Mouse (Mus musculus): ENCODE measurements around the gene Krtdap. TPM values are rescaled to one million over a fixed set of nuclear protein-coding genes. Genes with fewer than 3 reads are reported as not detected.
A peak's percentile ranks its signal among the peaks of the same experiment; 100 is the strongest.

Krtdap gene
- polyA plus RNA-seq, 1 experiment from 2014 or later = not detected

DNA sequence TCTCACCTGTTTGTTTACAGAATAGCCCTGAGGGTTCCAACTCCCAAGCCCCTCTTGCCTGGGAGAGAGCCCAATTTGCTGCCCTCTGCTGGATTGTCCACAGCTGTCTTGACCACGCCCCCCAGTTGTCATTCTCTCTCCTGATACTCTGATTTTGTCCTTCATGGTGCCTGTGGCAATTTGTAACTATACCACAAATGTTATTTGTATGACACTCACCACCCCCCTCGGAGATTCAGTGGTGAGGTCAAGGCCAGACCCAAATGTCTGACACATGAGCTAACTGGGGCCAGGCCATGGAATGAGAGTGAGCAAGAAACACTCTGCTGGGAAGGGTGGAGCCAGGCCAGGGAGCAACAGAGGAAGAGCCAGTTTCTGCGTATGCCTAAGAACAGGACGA lies 28.8 kb upstream of the Krtdap start:
- H3K27ac ChIP-seq (replicated peaks; ENCODE audit: low read depth, low read length) = no peak overlapping the region
- no peaks in the 10 kb centered on the region for H3K27me3 ChIP-seq (ENCODE audit: control insufficient read depth, insufficient read depth, low read length)
- WGBS = 41% methylated on average over 4 of the region's 4 CpGs
- H3K9me3 ChIP-seq (ENCODE audit: control insufficient read depth, low read length) = no peaks in the 10 kb centered on the region; the same call in 1 of the 2 replicates
- no peaks in the 10 kb centered on the region for H3K36me3 ChIP-seq (ENCODE audit: control insufficient read depth, insufficient read depth, low read length)
- peak; percentile 57 for DNase-seq (ENCODE audit: low spot score)
- no peak overlapping the region for H3K4me2 ChIP-seq (ENCODE audit: low read depth, severe bottlenecking)
- no peak overlapping the region for H3K9ac ChIP-seq (ENCODE audit: low read length)
- no peak overlapping the region for H3K4me3 ChIP-seq (ENCODE audit: low read depth, low read length)
- ATAC-seq (ENCODE audit: insufficient number of reproducible peaks, low FRiP score, low TSS enrichment, low read depth) = no peak
- H3K4me1 ChIP-seq (ENCODE audit: control insufficient read depth, insufficient read depth, low read length) = no peaks in the 10 kb centered on the region

DNA sequence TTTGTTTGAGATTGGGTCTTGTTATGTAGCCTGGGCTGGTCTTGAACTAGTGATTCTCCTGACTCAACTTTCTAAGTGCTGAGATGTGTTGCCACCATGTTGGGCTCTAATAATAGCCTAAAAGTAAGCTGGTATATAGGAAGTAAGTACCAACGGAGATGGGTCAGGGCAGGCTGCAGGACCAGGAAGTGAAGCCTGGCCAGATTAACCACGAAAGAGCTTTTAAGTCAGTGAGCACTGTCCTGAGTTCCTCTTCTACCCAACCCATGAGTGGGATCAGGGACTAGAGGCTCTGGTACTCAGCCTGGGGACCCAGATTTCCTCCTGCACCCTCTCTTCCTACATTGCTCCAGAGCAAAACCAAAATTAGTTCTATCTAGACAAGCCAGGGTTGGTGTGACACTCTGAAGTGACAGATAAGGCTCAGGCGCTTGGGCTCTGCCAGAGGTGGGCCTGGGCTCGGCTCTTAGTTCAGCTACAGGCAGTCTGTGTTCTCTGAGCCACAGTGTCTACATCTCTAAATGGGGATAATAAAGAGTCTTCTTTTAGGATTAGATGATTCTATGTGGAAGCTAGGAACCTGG lies 25.8 kb upstream of the Krtdap start:
- H3K27me3 ChIP-seq (ENCODE audit: control insufficient read depth, insufficient read depth, low read length) = no peaks in the 10 kb centered on the region
- H3K4me1 ChIP-seq (ENCODE audit: control insufficient read depth, insufficient read depth, low read length) = no peaks in the 10 kb centered on the region
- no peak for ATAC-seq (ENCODE audit: insufficient number of reproducible peaks, low FRiP score, low TSS enrichment, low read depth)
- H3K9me3 ChIP-seq (ENCODE audit: control insufficient read depth, low read length) = no peaks in the 10 kb centered on the region
- no peak overlapping the region for H3K4me3 ChIP-seq (ENCODE audit: low read depth, low read length)
- no peaks in the 10 kb centered on the region for H3K36me3 ChIP-seq (ENCODE audit: control insufficient read depth, insufficient read depth, low read length)
- 81% methylated on average over 4 of the region's 4 CpGs for WGBS
- DNase-seq (ENCODE audit: low spot score) = no peak
- no peak overlapping the region for H3K9ac ChIP-seq (ENCODE audit: low read length)
- H3K4me2 ChIP-seq (ENCODE audit: low read depth, severe bottlenecking) = no peak overlapping the region
- no peak overlapping the region for H3K27ac ChIP-seq (replicated peaks; ENCODE audit: low read depth, low read length)

DNA sequence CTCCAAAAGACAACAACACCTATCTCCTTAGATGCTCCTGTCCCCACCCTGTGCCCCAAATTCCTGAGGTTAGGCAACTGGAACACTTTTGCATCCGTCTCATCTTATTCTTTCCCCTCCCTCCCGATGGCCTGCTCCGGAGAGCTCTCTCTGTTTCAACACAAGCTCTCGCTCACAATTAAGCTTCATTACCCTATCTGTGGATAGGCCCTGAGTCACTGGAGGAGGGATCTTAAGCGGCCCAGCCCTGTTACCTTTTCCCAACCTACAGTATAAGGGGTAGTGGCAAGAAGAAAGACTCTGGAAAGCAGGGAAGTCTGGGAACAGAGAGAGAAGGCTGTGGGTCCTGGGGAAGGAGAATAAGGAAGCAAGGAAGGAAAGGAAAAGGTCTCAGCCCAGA lies 24.2 kb upstream of the Krtdap start, which contains the start of gene Dmkn:
Gene Dmkn (plus strand): TSS at position 301 of the 400 bp plus-strand sequence.
- no peaks in the 10 kb centered on the region for H3K36me3 ChIP-seq (ENCODE audit: control insufficient read depth, insufficient read depth, low read length)
- H3K4me1 ChIP-seq (ENCODE audit: control insufficient read depth, insufficient read depth, low read length) = no peaks in the 10 kb centered on the region
- H3K27ac ChIP-seq (replicated peaks; ENCODE audit: low read depth, low read length) = no peak within 1 kb of the TSS
- H3K27me3 ChIP-seq (ENCODE audit: control insufficient read depth, insufficient read depth, low read length) = no peaks in the 10 kb centered on the region
- H3K9me3 ChIP-seq (ENCODE audit: control insufficient read depth, low read length) = no peaks in the 10 kb centered on the region
- ATAC-seq (ENCODE audit: insufficient number of reproducible peaks, low FRiP score, low TSS enrichment, low read depth) = no peak
- no peak within 1 kb of the TSS for H3K9ac ChIP-seq (ENCODE audit: low read length)
- no peak within 1 kb of the TSS for H3K4me2 ChIP-seq (ENCODE audit: low read depth, severe bottlenecking)
- WGBS = 50% methylated on average over 5 of the region's 5 CpGs
- H3K4me3 ChIP-seq (ENCODE audit: low read depth, low read length) = no peak within 1 kb of the TSS
- DNase-seq (ENCODE audit: low spot score) = no peak

DNA sequence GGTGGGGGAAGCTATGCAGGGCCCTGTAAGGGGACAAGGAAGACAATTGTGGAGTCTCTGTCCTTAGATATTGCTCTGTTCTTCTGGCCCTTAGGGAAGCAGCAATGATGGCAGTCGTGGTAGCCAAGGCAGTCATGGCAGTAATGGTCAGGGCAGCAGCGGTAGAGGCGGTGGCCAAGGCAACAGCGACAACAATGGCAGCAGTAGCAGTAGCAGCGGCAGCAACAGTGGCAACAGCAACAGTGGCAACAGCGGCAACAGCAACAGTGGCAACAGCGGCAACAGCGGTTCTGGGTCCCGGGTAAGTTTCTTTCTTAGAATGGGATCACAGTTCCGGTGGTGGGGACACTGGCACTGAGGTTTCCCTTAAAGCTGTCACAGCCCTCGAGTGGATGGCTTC lies 22.5 kb upstream of the Krtdap start:
- H3K9me3 ChIP-seq (ENCODE audit: control insufficient read depth, low read length) = no peaks in the 10 kb centered on the region
- no peaks in the 10 kb centered on the region for H3K27me3 ChIP-seq (ENCODE audit: control insufficient read depth, insufficient read depth, low read length)
- no peak overlapping the region for H3K4me2 ChIP-seq (ENCODE audit: low read depth, severe bottlenecking)
- H3K27ac ChIP-seq (replicated peaks; ENCODE audit: low read depth, low read length) = no peak overlapping the region
- no peak overlapping the region for H3K4me3 ChIP-seq (ENCODE audit: low read depth, low read length)
- WGBS = 49% methylated on average over 11 of the region's 11 CpGs
- H3K36me3 ChIP-seq (ENCODE audit: control insufficient read depth, insufficient read depth, low read length) = no peaks in the 10 kb centered on the region
- no peaks in the 10 kb centered on the region for H3K4me1 ChIP-seq (ENCODE audit: control insufficient read depth, insufficient read depth, low read length)
- ATAC-seq (ENCODE audit: insufficient number of reproducible peaks, low FRiP score, low TSS enrichment, low read depth) (no peak), DNase-seq (ENCODE audit: low spot score) (no peak)
- H3K9ac ChIP-seq (ENCODE audit: low read length) = no peak overlapping the region

DNA sequence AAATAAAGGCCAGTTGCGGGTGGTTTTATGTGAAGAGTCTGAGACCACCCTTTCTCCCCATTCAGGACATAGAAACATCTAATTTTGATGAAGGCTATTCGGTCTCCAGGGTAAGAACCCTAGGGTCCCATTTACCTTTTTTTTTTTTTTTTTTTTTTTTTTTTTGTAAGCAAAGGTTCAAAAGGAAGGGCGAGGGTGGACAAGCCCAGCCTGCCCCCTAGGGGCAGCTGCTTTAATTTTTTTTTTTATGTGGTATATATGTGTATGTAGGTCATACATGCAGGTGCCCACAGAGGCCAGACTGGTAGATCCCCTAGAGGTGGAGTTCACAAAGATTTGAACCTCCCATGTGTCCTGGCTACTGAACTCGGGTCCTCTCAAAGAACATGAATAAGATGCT lies 21.3 kb upstream of the Krtdap start:
- no peaks in the 10 kb centered on the region for H3K4me1 ChIP-seq (ENCODE audit: control insufficient read depth, insufficient read depth, low read length)
- no peaks in the 10 kb centered on the region for H3K27me3 ChIP-seq (ENCODE audit: control insufficient read depth, insufficient read depth, low read length)
- WGBS = 94% methylated on average over 4 of the region's 4 CpGs
- H3K4me3 ChIP-seq (ENCODE audit: low read depth, low read length) = no peak overlapping the region
- no peak for DNase-seq (ENCODE audit: low spot score)
- no peak for ATAC-seq (ENCODE audit: insufficient number of reproducible peaks, low FRiP score, low TSS enrichment, low read depth)
- no peak overlapping the region for H3K27ac ChIP-seq (replicated peaks; ENCODE audit: low read depth, low read length)
- H3K9me3 ChIP-seq (ENCODE audit: control insufficient read depth, low read length) = no peaks in the 10 kb centered on the region
- H3K9ac ChIP-seq (ENCODE audit: low read length) = no peak overlapping the region
- no peak overlapping the region for H3K4me2 ChIP-seq (ENCODE audit: low read depth, severe bottlenecking)
- H3K36me3 ChIP-seq (ENCODE audit: control insufficient read depth, insufficient read depth, low read length) = no peaks in the 10 kb centered on the region

DNA sequence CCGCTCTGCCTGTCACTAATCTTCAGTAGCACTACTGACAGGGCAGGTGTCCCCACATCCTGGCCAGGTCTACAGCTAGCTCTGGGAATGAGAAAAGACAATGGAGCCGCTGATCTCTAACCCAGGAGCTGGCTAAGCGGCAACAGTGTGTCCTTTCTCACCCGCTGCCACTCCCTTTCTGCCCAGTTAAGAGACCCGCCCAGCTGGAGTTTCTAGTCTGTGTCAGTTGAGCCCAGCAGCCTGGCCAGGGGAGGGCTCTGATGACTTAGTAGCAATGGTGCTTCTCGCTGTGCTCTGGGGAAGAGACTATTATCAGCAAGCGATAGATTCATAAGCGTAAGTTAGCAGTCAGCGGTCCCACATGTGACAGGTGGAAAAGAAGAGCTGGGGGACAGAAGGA lies 18.5 kb upstream of the Krtdap start:
- H3K36me3 ChIP-seq (ENCODE audit: control insufficient read depth, insufficient read depth, low read length) = no peaks in the 10 kb centered on the region
- no peak overlapping the region for H3K4me2 ChIP-seq (ENCODE audit: low read depth, severe bottlenecking)
- H3K4me1 ChIP-seq (ENCODE audit: control insufficient read depth, insufficient read depth, low read length) = no peaks in the 10 kb centered on the region
- H3K9me3 ChIP-seq (ENCODE audit: control insufficient read depth, low read length) = no peaks in the 10 kb centered on the region
- H3K27me3 ChIP-seq (ENCODE audit: control insufficient read depth, insufficient read depth, low read length) = no peaks in the 10 kb centered on the region
- ATAC-seq (ENCODE audit: insufficient number of reproducible peaks, low FRiP score, low TSS enrichment, low read depth) = no peak
- no peak overlapping the region for H3K9ac ChIP-seq (ENCODE audit: low read length)
- 42% methylated on average over 9 of the region's 9 CpGs for WGBS
- H3K27ac ChIP-seq (replicated peaks; ENCODE audit: low read depth, low read length) = no peak overlapping the region
- no peak overlapping the region for H3K4me3 ChIP-seq (ENCODE audit: low read depth, low read length)
- no peak for DNase-seq (ENCODE audit: low spot score)

DNA sequence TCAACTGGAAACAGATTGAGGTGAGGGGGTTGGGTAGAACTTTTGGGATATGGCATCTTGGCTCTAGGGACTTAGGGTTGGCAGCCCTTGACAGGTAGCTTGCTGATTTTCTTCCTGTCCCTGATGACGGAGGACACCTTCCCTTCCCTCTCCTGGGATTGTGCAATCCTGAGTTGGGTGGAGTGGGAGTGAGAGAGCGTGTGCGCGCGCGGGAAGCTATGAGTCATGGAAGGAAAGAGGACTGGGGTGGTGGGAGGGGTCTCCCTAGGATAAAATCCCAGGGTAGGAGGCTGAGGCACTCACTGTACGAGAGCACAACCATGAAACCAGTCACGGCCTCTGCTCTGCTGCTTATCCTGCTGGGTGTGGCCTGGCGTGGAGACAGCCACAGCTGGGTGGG lies 11.6 kb upstream of the Krtdap start:
- no peaks in the 10 kb centered on the region for H3K4me1 ChIP-seq (ENCODE audit: control insufficient read depth, insufficient read depth, low read length)
- WGBS = 90% methylated on average over 9 of the region's 9 CpGs
- no peak for ATAC-seq (ENCODE audit: insufficient number of reproducible peaks, low FRiP score, low TSS enrichment, low read depth)

DNA sequence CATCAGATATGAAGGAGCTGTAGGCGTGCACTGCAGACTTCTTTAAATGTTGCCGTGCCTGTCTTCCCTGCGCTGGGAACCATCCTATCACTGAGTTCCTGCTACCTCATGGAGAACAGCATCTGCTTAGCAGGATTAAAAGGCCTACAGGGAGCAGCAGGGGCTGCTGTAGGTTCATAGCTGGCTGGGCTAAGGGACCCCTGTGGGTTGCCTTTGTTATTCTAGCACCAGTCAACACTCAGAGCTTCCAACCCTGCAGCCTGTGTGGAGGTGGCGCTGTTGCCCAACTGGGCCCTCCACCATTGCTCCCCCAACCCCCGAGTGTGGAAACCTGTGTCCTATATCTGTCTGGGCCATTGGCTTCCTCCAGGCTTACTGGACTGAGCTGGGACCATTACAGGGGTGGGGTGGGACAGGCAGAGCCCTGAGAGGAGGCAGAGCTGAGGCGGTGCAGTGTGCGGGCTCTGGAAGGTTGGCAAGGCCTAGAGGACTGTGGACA lies 10.6 kb upstream of the Krtdap start:
- Histone ChIP-seq H3K9ac (ENCODE audit: low read length) (no peak overlapping the region), H3K27me3 (ENCODE audit: control insufficient read depth, insufficient read depth, low read length) (no peaks in the 10 kb centered on the region), H3K36me3 (ENCODE audit: control insufficient read depth, insufficient read depth, low read length) (no peaks in the 10 kb centered on the region), H3K4me2 (ENCODE audit: low read depth, severe bottlenecking) (no peak overlapping the region), H3K4me3 (ENCODE audit: low read depth, low read length) (no peak overlapping the region), H3K4me1 (ENCODE audit: control insufficient read depth, insufficient read depth, low read length) (no peaks in the 10 kb centered on the region), H3K9me3 (ENCODE audit: control insufficient read depth, low read length) (no peaks in the 10 kb centered on the region), H3K27ac (replicated peaks; ENCODE audit: low read depth, low read length) (no peak overlapping the region)
- DNase-seq (ENCODE audit: low spot score) (no peak), ATAC-seq (ENCODE audit: insufficient number of reproducible peaks, low FRiP score, low TSS enrichment, low read depth) (no peak)
- WGBS = 52% methylated on average over 7 of the region's 7 CpGs

More for the DNA sequence above, 11.6 kb upstream of the Krtdap start:
- Histone ChIP-seq H3K27ac (replicated peaks; ENCODE audit: low read depth, low read length) (no peak overlapping the region), H3K9me3 (ENCODE audit: control insufficient read depth, low read length) (no peaks in the 10 kb centered on the region), H3K36me3 (ENCODE audit: control insufficient read depth, insufficient read depth, low read length) (no peaks in the 10 kb centered on the region), H3K4me2 (ENCODE audit: low read depth, severe bottlenecking) (no peak overlapping the region), H3K9ac (ENCODE audit: low read length) (no peak overlapping the region), H3K4me3 (ENCODE audit: low read depth, low read length) (no peak overlapping the region), H3K27me3 (ENCODE audit: control insufficient read depth, insufficient read depth, low read length) (no peaks in the 10 kb centered on the region)
- no peak for DNase-seq (ENCODE audit: low spot score)

DNA sequence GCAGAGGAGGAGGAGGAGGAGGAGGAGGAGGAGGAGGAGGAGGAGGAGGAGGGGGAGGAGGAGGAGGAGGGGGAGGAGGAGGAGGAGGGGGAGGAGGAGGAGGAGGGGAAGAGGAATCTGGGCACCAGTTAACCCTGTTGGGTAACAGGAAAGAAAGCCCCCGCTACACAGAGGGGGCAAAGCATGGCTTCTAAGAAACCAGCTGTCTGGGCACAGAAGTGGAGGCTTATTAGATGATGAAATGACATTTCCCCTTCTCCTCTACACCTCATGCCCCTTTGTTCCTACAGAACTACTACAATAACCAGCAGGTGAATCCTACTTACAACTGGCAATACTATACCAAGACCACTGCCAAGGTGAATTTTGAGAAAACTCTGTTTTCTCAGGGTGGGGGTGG lies 9.8 kb upstream of the Krtdap start:
- Histone ChIP-seq H3K36me3 (ENCODE audit: control insufficient read depth, insufficient read depth, low read length) (no peaks in the 10 kb centered on the region), H3K4me1 (ENCODE audit: control insufficient read depth, insufficient read depth, low read length) (no peaks in the 10 kb centered on the region), H3K9me3 (ENCODE audit: control insufficient read depth, low read length) (no peaks in the 10 kb centered on the region), H3K4me3 (ENCODE audit: low read depth, low read length) (no peak overlapping the region), H3K4me2 (ENCODE audit: low read depth, severe bottlenecking) (no peak overlapping the region), H3K27me3 (ENCODE audit: control insufficient read depth, insufficient read depth, low read length) (no peaks in the 10 kb centered on the region), H3K27ac (replicated peaks; ENCODE audit: low read depth, low read length) (no peak overlapping the region), H3K9ac (ENCODE audit: low read length) (no peak overlapping the region)
- no peak for ATAC-seq (ENCODE audit: insufficient number of reproducible peaks, low FRiP score, low TSS enrichment, low read depth)
- 60% methylated on average over 1 of the region's 1 CpGs for WGBS
- DNase-seq (ENCODE audit: low spot score) = no peak

All from limb, embryonic 11.5 days (tissue).